Mouse (Mus musculus) embryonic stem cell, embryonic (primary cell): ENCODE measurements at regions not wholly inside any gene's neighbourhood (a gene's known extent, or its start where the extent isn't known, plus 50 kb on each side); places are given as distances from the start of the nearest gene placed in this dataset.

Source experiments
- CTCF ChIA-PET, 4 experiments: fragments of 300-600 bp in 2 of 4; fragments of 350-600 bp in 2 of 4; sonication (Branson Sonifier 250); formaldehyde crosslinking; loops; one replicate each; lab custom pipeline; 2022; ENCODE audit warnings: inconsistent platforms in 2 of 4; lab: Charles Lee
- POLR2A ChIA-PET, 4 experiments: fragments of 300-600 bp in 2 of 4; fragments of 350-600 bp in 2 of 4; sonication (Branson Sonifier 250); formaldehyde crosslinking; loops; one replicate each; lab custom pipeline; 2022; ENCODE audit warnings: antibody characterized with exemption in 4 of 4, inconsistent platforms in 1 of 4; lab: Charles Lee

GRCm38 (mm10) chr12:58901931-58902330 lies 109.9 kb downstream of the Sec23a start:
- POLR2A ChIA-PET = no interaction called here
- CTCF ChIA-PET = no interaction called here

- POLR2A ChIA-PET = no interaction called here
- CTCF ChIA-PET = no interaction called here
Measured at GRCm38 (mm10) chr12:58875808-58876207, 136.0 kb downstream of the Sec23a start.

- ChIA-PET POLR2A (interaction anchor here in 1 of 4 experiments (0.7 kb wide), 1 partner anchor 123 kb away, joined by 3 read pairs; no protein-coding TSS in a partner anchor), CTCF (interaction anchor here in 1 of 4 experiments (0.5 kb wide), 1 partner anchor 10 kb away, joined by 6 read pairs; no protein-coding TSS in a partner anchor)
Measured at GRCm38 (mm10) chr12:58872465-58872864, 139.4 kb downstream of the Sec23a start.

- POLR2A ChIA-PET = no interaction called here
- CTCF ChIA-PET = no interaction called here
Measured at GRCm38 (mm10) chr12:58856498-58856897, 155.3 kb downstream of the Sec23a start.

GRCm38 (mm10) chr12:58851677-58852385 lies 160.0 kb downstream of the Sec23a start:
- POLR2A ChIA-PET = no interaction called here
- CTCF ChIA-PET = no interaction called here

GRCm38 (mm10) chr12:58829656-58830055 lies 182.2 kb downstream of the Sec23a start:
- POLR2A ChIA-PET = no interaction called here
- CTCF ChIA-PET = no interaction called here

- ChIA-PET POLR2A (no interaction called here), CTCF (no interaction called here)
Measured at GRCm38 (mm10) chr12:58827864-58828263, 184.0 kb downstream of the Sec23a start.

- ChIA-PET CTCF (interaction anchor here in 1 of 4 experiments (0.8 kb wide), 1 partner anchor 8 kb away, joined by 5 read pairs; no protein-coding TSS in a partner anchor), POLR2A (interaction anchor here in 1 of 4 experiments (0.8 kb wide), 1 partner anchor 519 kb away, joined by 3 read pairs; no protein-coding TSS in a partner anchor)
Measured at GRCm38 (mm10) chr12:58825139-58825921, 186.5 kb downstream of the Sec23a start.

- ChIA-PET CTCF (no interaction called here), POLR2A (no interaction called here)
Measured at GRCm38 (mm10) chr12:58822971-58823370, 188.8 kb downstream of the Sec23a start.

GRCm38 (mm10) chr12:58804068-58804467 lies 207.7 kb downstream of the Sec23a start:
- CTCF ChIA-PET = interaction anchor here in 2 of 4 experiments (0.6 to 0.7 kb wide), 2 partner anchors 131 to 173 kb away, joined by 3 to 4 read pairs; no protein-coding TSS in a partner anchor
- POLR2A ChIA-PET = interaction anchor here in 1 of 4 experiments (1.0 kb wide), 1 partner anchor 82 kb away, joined by 3 read pairs; no protein-coding TSS in a partner anchor

GRCm38 (mm10) chr12:58802410-58802809 lies 209.4 kb downstream of the Sec23a start:
- POLR2A ChIA-PET = interaction anchor here in 1 of 4 experiments (1.0 kb wide), 1 partner anchor 145 kb away, joined by 3 read pairs; no protein-coding TSS in a partner anchor

More at GRCm38 (mm10) chr12:58802410-58802809, 209.4 kb downstream of the Sec23a start:
- CTCF ChIA-PET = interaction anchor here in 3 of 4 experiments (0.5 to 1.4 kb wide), 16 partner anchors 13 to 842 kb away, joined by 3 to 5 read pairs (median 3); no protein-coding TSS in a partner anchor
